Mouse (Mus musculus): ENCODE measurements around the gene Cacna1d. TPM values are rescaled to one million over a fixed set of nuclear protein-coding genes. Genes with fewer than 3 reads are reported as not detected.
A peak's percentile ranks its signal among the peaks of the same experiment; 100 is the strongest.

Cacna1d gene
- polyA plus RNA-seq, 1 experiment from 2014 or later = 8.5 TPM

GRCm38 (mm10) chr14:30331856-30332255, 159.4 kb downstream of the Cacna1d start:
- DNase-seq (ENCODE audit: low spot score) = no peak
- H3K4me1 ChIP-seq = peaks cover 40% of the 10 kb centered on the region
- no peaks in the 10 kb centered on the region for H3K27me3 ChIP-seq (ENCODE audit: insufficient read depth, poor library complexity, severe bottlenecking)
- no peak overlapping the region for H3K4me3 ChIP-seq
- H3K9me3 ChIP-seq = no peaks in the 10 kb centered on the region
- no peaks in the 10 kb centered on the region for H3K36me3 ChIP-seq
- no peak overlapping the region for H3K27ac ChIP-seq
- 85% methylated on average over 1 of the region's 1 CpGs for WGBS

- no peaks in the 10 kb centered on the region for H3K9me3 ChIP-seq
- no peak overlapping the region for H3K27ac ChIP-seq
- no peaks in the 10 kb centered on the region for H3K36me3 ChIP-seq
- H3K4me3 ChIP-seq = no peak overlapping the region
- DNase-seq (ENCODE audit: low spot score) = no peak
- peaks cover 41% of the 10 kb centered on the region for H3K4me1 ChIP-seq
- H3K27me3 ChIP-seq (ENCODE audit: insufficient read depth, poor library complexity, severe bottlenecking) = no peaks in the 10 kb centered on the region
- WGBS = 79% methylated on average over 17 of the region's 17 CpGs
Measured at GRCm38 (mm10) chr14:30330416-30331181, 160.7 kb downstream of the Cacna1d start.

GRCm38 (mm10) chr14:30329109-30329508, 162.1 kb downstream of the Cacna1d start:
- H3K36me3 ChIP-seq = 0 out of 2 replicates have a peak, but pooled peaks cover under 1% of the 10 kb centered on the region
- no peaks in the 10 kb centered on the region for H3K27me3 ChIP-seq (ENCODE audit: insufficient read depth, poor library complexity, severe bottlenecking)
- WGBS = 74% methylated on average over 11 of the region's 11 CpGs
- DNase-seq (ENCODE audit: low spot score) = no peak
- H3K27ac ChIP-seq = no peak overlapping the region
- H3K9me3 ChIP-seq = no peaks in the 10 kb centered on the region
- H3K4me3 ChIP-seq = no peak overlapping the region
- H3K4me1 ChIP-seq = peaks cover 27% of the 10 kb centered on the region

GRCm38 (mm10) chr14:30327452-30327851, 163.8 kb downstream of the Cacna1d start:
- WGBS = 41% methylated on average over 7 of the region's 7 CpGs

GRCm38 (mm10) chr14:30327051-30327450, 164.2 kb downstream of the Cacna1d start:
- Histone ChIP-seq H3K27me3 (ENCODE audit: insufficient read depth, poor library complexity, severe bottlenecking) (no peaks in the 10 kb centered on the region), H3K36me3 (0 out of 2 replicates have a peak, but pooled peaks cover 4% of the 10 kb centered on the region), H3K4me3 (no peak overlapping the region), H3K27ac (peak overlapping the region; percentile 56; the same call in 1 of the 2 replicates), H3K4me1 (peaks cover 21% of the 10 kb centered on the region), H3K9me3 (no peaks in the 10 kb centered on the region)
- 28% methylated on average over 8 of the region's 8 CpGs for WGBS
- DNase-seq (ENCODE audit: low spot score) = no peak

More at GRCm38 (mm10) chr14:30327452-30327851, 163.8 kb downstream of the Cacna1d start:
- 0 out of 2 replicates have a peak, but pooled peaks cover 4% of the 10 kb centered on the region for H3K36me3 ChIP-seq
- no peak overlapping the region for H3K4me3 ChIP-seq
- H3K27me3 ChIP-seq (ENCODE audit: insufficient read depth, poor library complexity, severe bottlenecking) = no peaks in the 10 kb centered on the region
- H3K9me3 ChIP-seq = no peaks in the 10 kb centered on the region
- H3K4me1 ChIP-seq = peaks cover 21% of the 10 kb centered on the region
- H3K27ac ChIP-seq = peak overlapping the region; percentile 56; the same call in 1 of the 2 replicates
- no peak for DNase-seq (ENCODE audit: low spot score)

- H3K27me3 ChIP-seq (ENCODE audit: insufficient read depth, poor library complexity, severe bottlenecking) = no peaks in the 10 kb centered on the region
- H3K4me3 ChIP-seq = no peak overlapping the region
- H3K9me3 ChIP-seq = no peaks in the 10 kb centered on the region
- WGBS = 64% methylated on average over 4 of the region's 4 CpGs
- H3K36me3 ChIP-seq = 0 out of 2 replicates have a peak, but pooled peaks cover 4% of the 10 kb centered on the region
- DNase-seq (ENCODE audit: low spot score) = no peak
- peak overlapping the region; percentile 59; the same call in 1 of the 2 replicates for H3K27ac ChIP-seq
- peaks cover 24% of the 10 kb centered on the region for H3K4me1 ChIP-seq
Measured at GRCm38 (mm10) chr14:30326226-30326625, 165.0 kb downstream of the Cacna1d start.

- 65% methylated on average over 5 of the region's 5 CpGs for WGBS
- H3K36me3 ChIP-seq = 0 out of 2 replicates have a peak, but pooled peaks cover 4% of the 10 kb centered on the region
- no peaks in the 10 kb centered on the region for H3K9me3 ChIP-seq
- H3K4me1 ChIP-seq = peaks cover 24% of the 10 kb centered on the region
- no peak overlapping the region for H3K4me3 ChIP-seq
- H3K27ac ChIP-seq = no peak overlapping the region
- no peaks in the 10 kb centered on the region for H3K27me3 ChIP-seq (ENCODE audit: insufficient read depth, poor library complexity, severe bottlenecking)
- DNase-seq (ENCODE audit: low spot score) = no peak
Measured at GRCm38 (mm10) chr14:30324994-30325393, 166.3 kb downstream of the Cacna1d start.

- Histone ChIP-seq H3K27ac (no peak overlapping the region), H3K4me3 (no peak overlapping the region), H3K27me3 (ENCODE audit: insufficient read depth, poor library complexity, severe bottlenecking) (no peaks in the 10 kb centered on the region), H3K4me1 (peaks cover 11% of the 10 kb centered on the region; the same call in 1 of the 2 replicates), H3K36me3 (0 out of 2 replicates have a peak, but pooled peaks cover under 1% of the 10 kb centered on the region), H3K9me3 (no peaks in the 10 kb centered on the region)
- no peak for DNase-seq (ENCODE audit: low spot score)
- WGBS = 81% methylated on average over 9 of the region's 9 CpGs
Measured at GRCm38 (mm10) chr14:30318715-30319437, 172.4 kb downstream of the Cacna1d start.

- DNase-seq (ENCODE audit: low spot score) = peak; percentile 46
- no peaks in the 10 kb centered on the region for H3K36me3 ChIP-seq
- 85% methylated on average over 12 of the region's 12 CpGs for WGBS
- no peaks in the 10 kb centered on the region for H3K9me3 ChIP-seq
- H3K4me3 ChIP-seq = no peak overlapping the region
- H3K4me1 ChIP-seq = peaks cover 11% of the 10 kb centered on the region; the same call in 1 of the 2 replicates
- H3K27ac ChIP-seq = no peak overlapping the region
- no peaks in the 10 kb centered on the region for H3K27me3 ChIP-seq (ENCODE audit: insufficient read depth, poor library complexity, severe bottlenecking)
Measured at GRCm38 (mm10) chr14:30318293-30318692, 173.0 kb downstream of the Cacna1d start.

GRCm38 (mm10) chr14:30317616-30318015, 173.6 kb downstream of the Cacna1d start:
- 77% methylated on average over 10 of the region's 10 CpGs for WGBS
- Histone ChIP-seq H3K4me1 (peaks cover 11% of the 10 kb centered on the region; the same call in 1 of the 2 replicates), H3K36me3 (no peaks in the 10 kb centered on the region), H3K4me3 (no peak overlapping the region), H3K27ac (no peak overlapping the region), H3K9me3 (no peaks in the 10 kb centered on the region), H3K27me3 (ENCODE audit: insufficient read depth, poor library complexity, severe bottlenecking) (no peaks in the 10 kb centered on the region)
- no peak for DNase-seq (ENCODE audit: low spot score)

- 43% methylated on average over 13 of the region's 13 CpGs for WGBS
- Histone ChIP-seq H3K27ac (peak overlapping the region; percentile 29; the same call in 1 of the 2 replicates), H3K36me3 (no peaks in the 10 kb centered on the region), H3K4me1 (peaks cover 37% of the 10 kb centered on the region), H3K9me3 (no peaks in the 10 kb centered on the region), H3K4me3 (no peak overlapping the region), H3K27me3 (ENCODE audit: insufficient read depth, poor library complexity, severe bottlenecking) (no peaks in the 10 kb centered on the region)
- peak; percentile 71 for DNase-seq (ENCODE audit: low spot score)
Measured at GRCm38 (mm10) chr14:30311206-30311889, 179.9 kb downstream of the Cacna1d start.

GRCm38 (mm10) chr14:30310236-30310635, 181.0 kb downstream of the Cacna1d start:
- 79% methylated on average over 10 of the region's 10 CpGs for WGBS
- Histone ChIP-seq H3K4me3 (no peak overlapping the region), H3K9me3 (no peaks in the 10 kb centered on the region), H3K36me3 (no peaks in the 10 kb centered on the region), H3K27ac (0 out of 2 replicates have a peak overlapping the region, but pooled peaks have one; percentile 29), H3K27me3 (ENCODE audit: insufficient read depth, poor library complexity, severe bottlenecking) (no peaks in the 10 kb centered on the region), H3K4me1 (peaks cover 42% of the 10 kb centered on the region)
- DNase-seq (ENCODE audit: low spot score) = peak; percentile 14
